Mouse (Mus musculus): ENCODE measurements around the gene Rnf40.

Gene Rnf40

DNA sequence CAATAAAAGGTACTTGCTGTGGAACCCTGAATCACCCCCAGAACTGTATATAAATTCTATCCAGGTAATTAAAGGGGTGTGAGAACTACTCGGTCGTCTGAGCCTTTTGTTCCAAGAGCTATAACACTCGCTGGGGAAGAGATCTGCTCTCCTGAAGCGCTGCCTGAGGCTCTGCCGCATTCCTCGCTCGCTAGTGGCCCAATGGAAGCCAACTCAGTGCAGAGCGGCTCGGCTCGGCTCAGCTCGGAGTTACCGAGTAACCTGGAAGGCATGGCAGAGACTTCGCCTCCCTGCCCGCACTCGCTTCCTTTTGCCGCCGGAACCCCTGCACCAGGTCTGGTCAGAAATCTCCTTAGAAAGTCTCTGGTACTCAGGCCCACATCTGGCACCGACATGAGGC is 63.5 kb downstream of the Rnf40 start:
- DNase-seq, result no peak

DNA sequence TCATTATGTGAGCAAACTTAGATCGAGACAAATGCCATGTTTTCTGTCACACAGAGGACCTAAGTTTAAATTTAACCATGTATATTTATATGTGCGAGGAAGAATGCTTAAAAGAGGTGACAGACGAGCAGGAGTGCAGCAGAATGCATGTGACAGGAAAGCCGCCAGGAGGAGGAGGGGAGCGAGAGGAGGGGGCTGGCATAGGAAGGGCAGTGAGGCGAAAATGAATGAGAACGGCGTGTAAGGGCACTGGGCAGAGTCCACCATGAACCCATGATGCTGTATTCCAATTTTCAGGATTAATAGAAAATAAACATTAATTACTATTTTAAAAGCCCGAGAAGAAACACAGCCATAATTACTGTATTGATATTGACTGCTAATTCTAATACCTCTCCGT is 65.8 kb downstream of the Rnf40 start:
- no peak for DNase-seq

All from thymus, postnatal 36 days (tissue).